Mouse (Mus musculus) gastrocnemius, postnatal 10 days (tissue): ENCODE measurements around the gene Vmn1r24. TPM values are rescaled to one million over a fixed set of nuclear protein-coding genes. Genes with fewer than 3 reads are reported as not detected.
"Not testable (repeated sequence)": the region's sequence is repeated elsewhere in the genome, so short reads cannot be mapped to it uniquely, and the experiment has no call there.

Experiments used
- DNase-seq: peaks from one replicate; pipeline ENCODE4 v3.0.0; 2021; ENCODE audit warnings: mixed read lengths
- long read RNA-seq, 2 experiments: library from polyadenylated mRNA; stranded (forward); transcript quantifications; one replicate each; pipeline ENCODE4 v2.0.0; 2021
- total RNA-seq, 2 experiments: library from RNA; stranded (reverse); gene quantifications; 2 replicates each; pipeline ENCODE4 v1.2.3; 2021

Vmn1r24 gene
- not detected for total RNA-seq
- long read RNA-seq, experiment 1, result 0 reads
- long read RNA-seq, experiment 2, result 0 reads

GRCm38 (mm10) chr6:57961403-57961802, at the start of gene Vmn1r24:
Vmn1r24 (minus strand) TSS chr6:57961503.
- not testable (repeated sequence) for DNase-seq

- DNase-seq, result no peak
Observed at GRCm38 (mm10) chr6:57980710-57981109, 19.4 kb upstream of the Vmn1r24 start, which contains the start of gene Vmn1r25. Vmn1r25 (minus strand) TSS chr6:57980810.

DNA sequence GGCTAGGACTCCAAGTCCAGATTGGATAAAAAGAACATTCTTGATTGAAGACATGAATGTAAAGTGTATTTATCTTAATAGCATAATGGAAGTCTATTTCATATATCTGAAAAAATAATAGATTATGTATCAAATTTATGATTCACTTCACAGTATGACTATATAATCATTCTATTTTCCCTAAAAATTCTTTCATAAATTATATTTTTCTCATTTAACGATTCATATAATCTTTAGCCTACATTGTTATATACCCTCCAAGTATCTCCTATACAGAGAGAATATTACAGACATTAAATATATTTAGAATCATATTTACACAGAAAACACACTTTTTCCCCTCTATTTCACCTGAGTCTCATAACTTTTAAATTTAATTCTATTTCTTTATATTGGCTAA, 34.6 kb downstream of the Vmn1r24 start, which contains the start of gene Vmn1r23:
TSS of gene Vmn1r23 (minus strand) at position 101 of the 400 bp plus-strand sequence.
- no peak for DNase-seq

DNA sequence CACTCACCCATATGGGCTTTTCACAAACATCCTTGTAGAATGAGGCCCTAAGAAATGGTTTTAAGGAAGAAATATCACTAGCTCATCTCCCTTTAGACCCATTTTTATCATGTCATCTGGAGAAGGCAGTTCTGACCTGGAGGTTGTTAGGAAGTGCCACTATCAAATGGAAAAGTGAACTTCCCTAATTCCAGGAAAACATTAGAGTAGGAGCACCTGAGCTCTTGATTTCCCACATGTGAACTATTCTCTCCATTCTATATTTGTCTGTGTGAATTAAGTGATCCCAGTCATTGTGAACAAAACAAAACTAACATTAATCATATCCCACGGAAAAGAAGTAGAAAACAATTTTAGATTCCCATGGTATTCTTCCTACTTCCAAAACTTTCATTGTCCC, 53.4 kb downstream of the Vmn1r24 start, which contains the start of gene Vmn1r22:
TSS of gene Vmn1r22 (minus strand) at position 101 of the 400 bp plus-strand sequence.
- DNase-seq, result no peak

Other genes starting within 250 kb of the Vmn1r24 start
- gene Vopp1, start 136.3 kb downstream of the Vmn1r24 start, total RNA-seq, result 10 to 100 TPM in 1 of 2 experiments, 1 to 10 TPM in 1; 8.8 to 12.1 TPM
- gene Vmn1r21, start 111.2 kb downstream of the Vmn1r24 start, total RNA-seq, result not detected
- not detected for gene Vmn1r22, start 53.5 kb downstream of the Vmn1r24 start, total RNA-seq
- not detected for gene Vmn1r23, start 34.7 kb downstream of the Vmn1r24 start, total RNA-seq
- not detected for gene Vmn1r25, start 19.3 kb upstream of the Vmn1r24 start, total RNA-seq
- gene Vmn1r26, start 53.7 kb upstream of the Vmn1r24 start, total RNA-seq, result not detected